Mouse (Mus musculus) megakaryocyte, adult 5-6 weeks (primary cell): Measurements from ENCODE around the gene Mief1. TPM values are rescaled to one million over a fixed set of nuclear protein-coding genes. Genes with fewer than 3 reads are reported as not detected.

ENCODE experiments used
- ATAC-seq: 2 replicates; pipeline ENCODE4 v1.8.0; 2016; ENCODE audit warnings: mild to moderate bottlenecking, inconsistent platforms; ENCODE audit not compliant: poor library complexity, severe bottlenecking
- total RNA-seq, 2 experiments: library from RNA; stranded (forward) in 1 of 2; stranded (reverse) in 1 of 2; fragments of 153-499, 151-499 nt in 1 of 2; fragments of 221-1000, 200-1000 nt in 1 of 2; gene quantifications; 2 replicates each; pipeline versions ENCODE4 v1.2.3 to v1.2.4; 2015 to 2017

The Mief1 gene
- total RNA-seq (2015) (12.3 and 14.2 TPM in 2 replicates), total RNA-seq (2017) (16.4 and 17.5 TPM in 2 replicates)

- ATAC-seq = peak; percentile 99
Observed at GRCm38 (mm10) chr15:80233733-80234509, at the start of gene Mief1. Gene Mief1 (plus strand): TSS chr15:80234018.

GRCm38 (mm10) chr15:80188927-80189326 is 44.9 kb upstream of the Mief1 start:
- ATAC-seq = no peak

GRCm38 (mm10) chr15:80190075-80190474 is 43.7 kb upstream of the Mief1 start:
- ATAC-seq = no peak

GRCm38 (mm10) chr15:80191585-80192245 is 42.1 kb upstream of the Mief1 start:
- ATAC-seq = no peak

GRCm38 (mm10) chr15:80192246-80192585 is 41.6 kb upstream of the Mief1 start:
- ATAC-seq = no peak

GRCm38 (mm10) chr15:80192847-80193246 is 41.0 kb upstream of the Mief1 start:
- ATAC-seq = no peak

- ATAC-seq = no peak
Observed at GRCm38 (mm10) chr15:80199556-80199955, 34.3 kb upstream of the Mief1 start.

- ATAC-seq = no peak
Observed at GRCm38 (mm10) chr15:80202111-80202775, 31.6 kb upstream of the Mief1 start.

GRCm38 (mm10) chr15:80203406-80203805 is 30.4 kb upstream of the Mief1 start:
- ATAC-seq = no peak

GRCm38 (mm10) chr15:80206057-80206565 is 27.7 kb upstream of the Mief1 start:
- no peak for ATAC-seq

GRCm38 (mm10) chr15:80208446-80208845 is 25.4 kb upstream of the Mief1 start:
- no peak for ATAC-seq

GRCm38 (mm10) chr15:80213688-80214087 is 20.1 kb upstream of the Mief1 start:
- ATAC-seq = no peak

- no peak for ATAC-seq
Observed at GRCm38 (mm10) chr15:80215716-80216479, 17.9 kb upstream of the Mief1 start.

- ATAC-seq = no peak
Observed at GRCm38 (mm10) chr15:80216480-80216820, 17.4 kb upstream of the Mief1 start.

- ATAC-seq = no peak
Observed at GRCm38 (mm10) chr15:80217476-80217875, 16.3 kb upstream of the Mief1 start.

- peak; percentile 83 for ATAC-seq
Observed at GRCm38 (mm10) chr15:80219211-80219610, 14.6 kb upstream of the Mief1 start.

- peak; percentile 5; the same call in 1 of the 2 replicates for ATAC-seq
Observed at GRCm38 (mm10) chr15:80219705-80220657, 13.8 kb upstream of the Mief1 start.

GRCm38 (mm10) chr15:80221031-80221430 is 12.8 kb upstream of the Mief1 start:
- no peak for ATAC-seq

- ATAC-seq = no peak
Observed at GRCm38 (mm10) chr15:80223751-80224150, 10.1 kb upstream of the Mief1 start.

- peak; percentile 99 for ATAC-seq
Observed at GRCm38 (mm10) chr15:80225208-80225607, 8.6 kb upstream of the Mief1 start.
